25 mouse cellular contexts compared by ENCODE assay signal in the genomic region with DNA sequence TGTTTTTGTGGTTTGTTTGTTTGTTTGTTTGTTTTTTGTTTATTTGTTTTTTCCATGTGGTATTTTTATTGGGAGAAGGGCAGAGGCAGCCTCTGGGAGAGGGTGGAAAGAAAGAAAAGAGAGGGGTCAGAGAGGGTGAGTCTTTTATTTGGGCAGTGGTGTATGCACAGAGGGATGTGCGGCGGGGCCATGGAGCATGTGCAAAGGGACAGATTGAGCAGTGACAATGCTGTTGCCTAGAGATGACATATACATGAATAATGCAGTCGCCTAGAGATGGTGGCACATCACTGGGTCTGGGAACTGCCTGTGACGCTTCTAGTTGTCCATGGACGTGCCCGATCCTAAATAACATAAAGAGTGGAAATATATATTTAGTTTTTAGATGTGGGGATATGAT.
"Had no signal": no experiment of that assay in that cellular context is flagged by ENCODE, and none has a peak within 500 bp of the region (broad histone marks: within the 10 kb centered on the region; RNA-seq: fewer than 3 reads in every experiment).

No protein-coding gene starts in this region.

- H3K4me3 ChIP-seq: heart, adult 2 months; heart, embryonic 13.5 days; heart, embryonic 15.5 days; kidney, embryonic 15.5 days; limb, embryonic 13.5 days; limb, embryonic 15.5 days; liver, embryonic 12.5 days had no signal

- H3K4me2 ChIP-seq: heart, embryonic 11.5 days; heart, embryonic 13.5 days; heart, embryonic 15.5 days; hindbrain, embryonic 14.5 days; kidney, embryonic 15.5 days; limb, embryonic 13.5 days; limb, embryonic 15.5 days; liver, embryonic 12.5 days had no signal

- H3K4me1 ChIP-seq: heart, embryonic 13.5 days; heart, embryonic 15.5 days; kidney, embryonic 15.5 days; limb, embryonic 13.5 days; limb, embryonic 15.5 days; liver, embryonic 12.5 days had no signal

- H3K36me3 ChIP-seq: heart, embryonic 13.5 days; heart, embryonic 15.5 days; kidney, embryonic 15.5 days; limb, embryonic 13.5 days; limb, embryonic 15.5 days; liver, embryonic 12.5 days had no signal

- H3K9ac ChIP-seq: heart, embryonic 13.5 days; heart, embryonic 15.5 days; hindbrain, embryonic 14.5 days; kidney, embryonic 15.5 days; limb, embryonic 13.5 days; limb, embryonic 15.5 days; liver, embryonic 12.5 days had no signal

- H3K9me3 ChIP-seq: heart, embryonic 13.5 days; heart, embryonic 15.5 days; kidney, embryonic 15.5 days; limb, embryonic 13.5 days; limb, embryonic 15.5 days; liver, embryonic 12.5 days had no signal

- H3K27me3 ChIP-seq: heart, embryonic 13.5 days; heart, embryonic 15.5 days; kidney, embryonic 15.5 days; limb, embryonic 13.5 days; limb, embryonic 15.5 days; liver, embryonic 12.5 days had no signal

- DNase-seq: gastrocnemius, postnatal 14 days; gastrocnemius, postnatal 36 days; heart, adult 11 months; heart, adult 2 months; heart, postnatal 14 days; heart, postnatal 36 days; kidney, adult 11 months; kidney, adult 2 months; kidney, adult 9 months; kidney, postnatal 14 days; kidney, postnatal 36 days; layer of hippocampus, adult 9-11 months; layer of hippocampus, postnatal 36 days; left cerebral cortex, postnatal 4 days had no signal

- ATAC-seq: hindbrain, embryonic 16.5 days; intestine, embryonic 16.5 days; liver, embryonic 12.5 days had no signal

- H3K27ac ChIP-seq: heart, adult 2 months; heart, embryonic 13.5 days; heart, embryonic 15.5 days; hindbrain, embryonic 14.5 days; kidney, embryonic 15.5 days; kidney, postnatal 0 days; limb, embryonic 13.5 days; limb, embryonic 15.5 days; liver, embryonic 12.5 days had no signal
